Mouse (Mus musculus) gastrocnemius, postnatal 4 days (tissue): ENCODE measurements around the gene Mfsd2b. TPM values are rescaled to one million over a fixed set of nuclear protein-coding genes. Genes with fewer than 3 reads are reported as not detected.

ENCODE experiments used
- DNase-seq, 2 experiments: peaks; one replicate each; pipeline ENCODE4 v3.0.0; 2021 to 2022; ENCODE audit warnings: low spot score in 2 of 2, mixed read lengths in 2 of 2
- total RNA-seq, 2 experiments: library from RNA; stranded (reverse); gene quantifications; 2 replicates each; pipeline ENCODE4 v1.2.3; 2021

Gene Mfsd2b
- total RNA-seq, 2 experiments from 2014 or later = 0.65 to 1.3 TPM

GRCm38 (mm10) chr12:4878296-4878783 lies 4.2 kb upstream of the Mfsd2b start:
- no peak for DNase-seq

- no peak for DNase-seq
These were observed 1.5 kb upstream of the Mfsd2b start for GRCm38 (mm10) chr12:4875623-4876022.

GRCm38 (mm10) chr12:4873531-4873930 lies 628 bp downstream of the Mfsd2b start:
- no peak for DNase-seq

- no peak for DNase-seq
These were observed 1.1 kb downstream of the Mfsd2b start for GRCm38 (mm10) chr12:4872983-4873477.

GRCm38 (mm10) chr12:4872273-4872672 lies 1.9 kb downstream of the Mfsd2b start:
- no peak for DNase-seq

- DNase-seq = no peak
These were observed 2.9 kb downstream of the Mfsd2b start for GRCm38 (mm10) chr12:4871260-4871659.

GRCm38 (mm10) chr12:4868924-4869323 lies 5.2 kb downstream of the Mfsd2b start:
- DNase-seq = no peak

- DNase-seq = no peak
These were observed 9.8 kb downstream of the Mfsd2b start for GRCm38 (mm10) chr12:4864338-4864690.

- no peak for DNase-seq
These were observed 10.4 kb downstream of the Mfsd2b start for GRCm38 (mm10) chr12:4863654-4864337.

- no peak for DNase-seq
These were observed 11.5 kb downstream of the Mfsd2b start for GRCm38 (mm10) chr12:4862672-4863071.

- DNase-seq = no peak
These were observed 14.8 kb downstream of the Mfsd2b start for GRCm38 (mm10) chr12:4859241-4859914.

- DNase-seq = no peak
These were observed 17.3 kb downstream of the Mfsd2b start for GRCm38 (mm10) chr12:4856834-4857233.

GRCm38 (mm10) chr12:4856160-4856559 lies 18.0 kb downstream of the Mfsd2b start:
- DNase-seq = no peak

GRCm38 (mm10) chr12:4843741-4844140 lies 30.4 kb downstream of the Mfsd2b start:
- DNase-seq = peak in 1 of 2 experiments; percentile 32

- DNase-seq = peak; percentile 61 to 88
These were observed 31.1 kb downstream of the Mfsd2b start, which contains the start of gene Wdcp for GRCm38 (mm10) chr12:4842890-4843597. TSS of gene Wdcp (plus strand) at chr12:4843303.

GRCm38 (mm10) chr12:4842456-4842855 lies 31.7 kb downstream of the Mfsd2b start:
- DNase-seq = no peak

- DNase-seq = peak; percentile 33 to 52
These were observed 32.7 kb downstream of the Mfsd2b start, which contains the start of gene Fkbp1b for GRCm38 (mm10) chr12:4841392-4841887. TSS of gene Fkbp1b (minus strand) at chr12:4841591.

- DNase-seq = no peak
These were observed 33.4 kb downstream of the Mfsd2b start for GRCm38 (mm10) chr12:4840741-4841140.

- DNase-seq = no peak
These were observed 34.1 kb downstream of the Mfsd2b start for GRCm38 (mm10) chr12:4840010-4840409.

GRCm38 (mm10) chr12:4836959-4837358 lies 37.2 kb downstream of the Mfsd2b start:
- no peak for DNase-seq

- no peak for DNase-seq
These were observed 46.9 kb downstream of the Mfsd2b start for GRCm38 (mm10) chr12:4827256-4827655.
